Mouse (Mus musculus) left cerebral cortex, postnatal 14 days (tissue): ENCODE measurements around the gene Nup210. TPM values are rescaled to one million over a fixed set of nuclear protein-coding genes. Genes with fewer than 3 reads are reported as not detected.

Experiments
- DNase-seq, 2 experiments: peaks; one replicate each; pipeline ENCODE4 v3.0.0; 2021 to 2022; ENCODE audit warnings: low spot score in 2 of 2, mixed read lengths in 1 of 2
- intact Hi-C: fragments of 180-260 bp; cut with DNase I; formaldehyde crosslinking; loops from one replicate; pipeline ENCODE4 v1.15.1; 2025
- total RNA-seq, 2 experiments: library from RNA; stranded (reverse); gene quantifications; 2 replicates each; pipeline ENCODE4 v1.2.3; 2021

The Nup210 gene
- total RNA-seq, 2 experiments from 2014 or later: 30.0 to 35.0 TPM

- intact Hi-C loops: no loop called here
- DNase-seq: peak; percentile 62 to 76
Measured at GRCm38 (mm10) chr6:91000819-91001525, 115.7 kb downstream of the Nup210 start.

- intact Hi-C loops: no loop called here
- DNase-seq: no peak
Measured at GRCm38 (mm10) chr6:90999176-90999575, 117.5 kb downstream of the Nup210 start.

GRCm38 (mm10) chr6:90997025-90997424 lies 119.6 kb downstream of the Nup210 start:
- intact Hi-C loops: no loop called here
- no peak for DNase-seq

- intact Hi-C loops: no loop called here
- DNase-seq: no peak
Measured at GRCm38 (mm10) chr6:90996181-90996580, 120.4 kb downstream of the Nup210 start.

GRCm38 (mm10) chr6:90988648-90989317 lies 127.8 kb downstream of the Nup210 start, which contains the start of gene Iqsec1:
Gene Iqsec1 (minus strand): TSS chr6:90988685.
- DNase-seq: peak; percentile 83 to 93
- intact Hi-C loops: loop anchor here (5.0 kb wide), 2 partner anchors 106 to 171 kb away; no protein-coding TSS in a partner anchor

GRCm38 (mm10) chr6:90988299-90988625 lies 128.4 kb downstream of the Nup210 start:
- DNase-seq: no peak
- intact Hi-C loops: loop anchor here (5.0 kb wide), 2 partner anchors 106 to 171 kb away; no protein-coding TSS in a partner anchor

GRCm38 (mm10) chr6:90987561-90988298 lies 128.9 kb downstream of the Nup210 start:
- intact Hi-C loops: loop anchor here (5.0 kb wide), 2 partner anchors 105 to 170 kb away; no protein-coding TSS in a partner anchor

GRCm38 (mm10) chr6:90984101-90984500 lies 132.5 kb downstream of the Nup210 start:
- peak; percentile 19 to 35 for DNase-seq
- intact Hi-C loops: no loop called here

More at GRCm38 (mm10) chr6:90987561-90988298, 128.9 kb downstream of the Nup210 start:
- DNase-seq: peak in 1 of 2 experiments; percentile 14

- intact Hi-C loops: no loop called here
Measured at GRCm38 (mm10) chr6:90974279-90974678, 142.3 kb downstream of the Nup210 start.

GRCm38 (mm10) chr6:90969341-90969871 lies 147.2 kb downstream of the Nup210 start:
- no peak for DNase-seq
- intact Hi-C loops: no loop called here

More at GRCm38 (mm10) chr6:90974279-90974678, 142.3 kb downstream of the Nup210 start:
- peak; percentile 25 to 34 for DNase-seq

Other genes starting within 250 kb of the Nup210 start
- gene Iqsec1, start 128.1 kb downstream of the Nup210 start, total RNA-seq: 100 to 1,000 TPM; 246 to 274 TPM
- 100 to 1,000 TPM; 130 to 142 TPM for gene Hdac11, start 39.8 kb upstream of the Nup210 start, total RNA-seq
- 1 to 10 TPM; 9.6 to 9.9 TPM for gene Fbln2, start 95.6 kb upstream of the Nup210 start, total RNA-seq